Mouse (Mus musculus) liver, embryonic 14.5 days (tissue): ENCODE measurements around the gene Syne3. TPM values are rescaled to one million over a fixed set of nuclear protein-coding genes. Genes with fewer than 3 reads are reported as not detected.

Source experiments
- ATAC-seq: fragments of 200-750 bp; cut with Nextera tagmentation; 2 replicates; pipeline ENCODE4 v1.8.0; 2017; ENCODE audit warnings: moderate number of reproducible peaks, mild to moderate bottlenecking, moderate library complexity; ENCODE audit not compliant: insufficient read depth
- DNase-seq, 3 experiments: peaks; one replicate each; pipeline ENCODE4 v3.0.0-alpha.2; 2012 to 2013; ENCODE audit warnings: low read depth in 3 of 3, low spot score in 3 of 3
- H3K27ac ChIP-seq: fragments of 300-500 bp; sonication (generic); 2 replicates; pipeline ENCODE4 v1.5.1; 2014; ENCODE audit warnings: moderate library complexity, mild to moderate bottlenecking, control low read depth, inconsistent platforms
- H3K27me3 ChIP-seq: fragments of 300-500 bp; sonication (generic); 2 replicates; pipeline ENCODE4 v1.6.1; 2014; ENCODE audit warnings: mild to moderate bottlenecking, low read length, moderate library complexity; ENCODE audit not compliant: control insufficient read depth, insufficient read depth
- H3K36me3 ChIP-seq: fragments of 300-500 bp; sonication (generic); replicated peaks from 2 replicates; pipeline ENCODE4 v1.6.1; 2014; ENCODE audit warnings: low read depth; ENCODE audit not compliant: control insufficient read depth, insufficient read depth
- H3K4me1 ChIP-seq, 2 experiments: fragments of 200-500 bp in 1 of 2; fragments of 300-500 bp in 1 of 2; sonication (generic) in 1 of 2; replicated peaks; 2 replicates each; pipeline ENCODE4 v1.6.1; 2012 to 2014; ENCODE audit warnings: antibody characterized with exemption in 1 of 2, inconsistent platforms in 1 of 2, low read length in 1 of 2; ENCODE audit not compliant: control insufficient read depth in 2 of 2, insufficient read depth in 2 of 2
- H3K4me2 ChIP-seq: fragments of 300-500 bp; sonication (generic); 2 replicates; pipeline ENCODE4 v1.6.1; 2014; ENCODE audit warnings: low read depth, mild to moderate bottlenecking, control low read depth, moderate library complexity
- H3K4me3 ChIP-seq, 2 experiments: fragments of 200-500 bp in 1 of 2; fragments of 300-500 bp in 1 of 2; sonication (generic) in 1 of 2; 2 replicates each; pipeline ENCODE4 v1.5.1; 2012 to 2014; ENCODE audit warnings: low read depth in 2 of 2, low read length in 2 of 2, mild to moderate bottlenecking in 2 of 2, control low read depth in 1 of 2, inconsistent platforms in 1 of 2, moderate library complexity in 1 of 2; ENCODE audit not compliant: insufficient read depth in 1 of 2
- H3K9ac ChIP-seq: fragments of 300-500 bp; sonication (generic); replicated peaks from 2 replicates; pipeline ENCODE4 v1.6.1; 2014; ENCODE audit warnings: mild to moderate bottlenecking, control low read depth, moderate library complexity
- H3K9me3 ChIP-seq: fragments of 300-500 bp; sonication (generic); 2 replicates; pipeline ENCODE4 v1.6.1; 2016; ENCODE audit warnings: low read length, mixed read lengths; ENCODE audit not compliant: control insufficient read depth
- CTCF ChIP-seq: IDR thresholded peaks from 2 replicates; pipeline ENCODE4 v1.5.1; 2016; ENCODE audit warnings: antibody characterized with exemption, low read depth, control low read depth
- EP300 ChIP-seq: IDR thresholded peaks from 2 replicates; pipeline ENCODE4 v1.6.1; 2016; ENCODE audit warnings: antibody characterized with exemption, low read depth
- WGBS: fragments of 180-500 bp; shearing (Covaris S2); extraction: QIAGEN DNeasy Blood & Tissue Kit; methylation state at CpG from one replicate; pipeline ENCODE4 v1.1.7; 2014; ENCODE audit not compliant: insufficient replicate concordance; 5-methylcytosine and 5-hydroxymethylcytosine counted together
- polyA plus RNA-seq, 2 experiments: library from polyadenylated mRNA; depleted of rRNA in 1 of 2; stranded (reverse) in 1 of 2; unstranded in 1 of 2; fragments of >200 nt; fragmentation: Nextera tagmentation in 1 of 2; extraction: Ambion mirVana in 1 of 2; gene quantifications; 2 replicates each; pipeline versions ENCODE4 v1.2.1 to v1.2.3; 2012 to 2014

Gene Syne3
- polyA plus RNA-seq, 2 experiments = 1.6 to 2.2 TPM

DNA sequence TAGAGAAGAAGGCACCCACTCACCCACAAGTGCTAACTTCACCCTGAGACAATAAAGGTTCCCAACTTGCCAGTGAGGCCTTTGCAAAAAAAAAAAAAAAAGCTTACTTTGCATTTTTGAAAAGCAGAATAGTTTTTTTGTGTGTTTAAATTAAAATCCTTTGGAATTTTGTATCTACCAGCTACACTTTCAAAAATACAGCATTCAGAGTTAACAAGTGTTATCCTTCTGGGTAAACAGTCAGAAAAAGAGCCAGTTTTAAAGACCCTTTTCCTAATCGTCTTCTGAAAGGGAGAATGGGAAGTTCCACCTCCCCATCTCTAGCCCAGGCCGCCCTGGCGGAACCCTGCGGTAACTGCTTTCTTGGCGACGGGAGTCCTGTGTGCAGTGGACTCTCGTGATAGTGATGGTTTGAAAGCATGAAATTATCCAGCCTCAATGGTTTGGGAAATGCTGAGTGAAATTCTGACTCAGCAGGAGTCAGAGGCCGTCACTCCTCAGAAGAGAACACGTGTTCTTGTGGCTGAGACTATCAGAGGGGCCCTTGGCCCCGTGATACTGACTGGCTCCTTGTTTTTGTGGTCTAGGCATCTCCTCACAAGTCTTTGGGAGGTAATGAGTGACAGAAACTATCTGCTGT, 16.5 kb upstream of the Syne3 start:
- 14% methylated on average over 10 of the region's 10 CpGs for WGBS
- no peaks in the 10 kb centered on the region for H3K27me3 ChIP-seq
- peaks cover 22% of the 10 kb centered on the region for H3K36me3 ChIP-seq
- H3K9ac ChIP-seq = peak overlapping the region; percentile 74
- peak overlapping the region; percentile 57 for H3K4me2 ChIP-seq
- peak overlapping the region; percentile 20 to 22; a peak in 3 of 4 replicates for H3K4me3 ChIP-seq
- peak; percentile 50 for ATAC-seq
- H3K27ac ChIP-seq = peak overlapping the region; percentile 95
- H3K9me3 ChIP-seq = peaks cover 6% of the 10 kb centered on the region
- peak in 2 of 3 experiments; percentile 75 to 77 for DNase-seq
- H3K4me1 ChIP-seq = peaks cover 49 to 51% of the 10 kb centered on the region in 2 experiments
- peak; percentile 73 for TF ChIP-seq CTCF
- TF ChIP-seq EP300 = no peak

DNA sequence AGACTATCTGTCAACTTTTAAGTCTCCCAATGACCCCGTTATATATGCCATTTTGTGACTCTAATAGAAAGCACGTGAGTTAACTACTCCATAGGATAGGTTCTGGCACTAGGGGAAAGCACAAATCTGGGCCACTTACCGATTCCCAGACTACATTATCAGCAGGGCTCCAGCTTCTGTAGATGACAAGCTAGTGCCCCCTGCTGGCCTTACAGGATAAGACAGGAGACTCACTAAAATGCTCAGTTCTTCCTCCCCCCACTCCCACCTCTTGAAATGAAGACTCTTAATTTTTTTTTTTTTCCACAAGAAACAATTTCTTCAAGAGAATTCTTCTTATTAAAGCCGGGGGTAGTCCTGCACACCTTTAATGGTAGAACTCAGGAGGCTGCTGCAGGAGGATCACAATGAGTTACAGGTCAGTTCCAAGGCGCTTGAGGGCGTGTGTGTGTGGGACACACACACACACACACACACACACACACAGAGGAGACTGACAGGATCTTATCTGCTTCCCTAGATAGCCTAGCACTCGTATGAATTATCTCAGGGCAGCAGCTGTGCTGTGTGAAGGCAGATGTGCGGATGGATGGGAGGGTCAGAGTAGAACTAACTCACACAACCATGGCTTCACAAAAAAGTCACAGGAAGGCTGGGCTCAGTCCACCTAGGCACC, 15.8 kb upstream of the Syne3 start:
- H3K4me2 ChIP-seq = peak overlapping the region; percentile 57
- H3K4me3 ChIP-seq = peak overlapping the region; percentile 20 to 22; a peak in 3 of 4 replicates
- H3K27me3 ChIP-seq = no peaks in the 10 kb centered on the region
- peak; percentile 83 for ATAC-seq
- H3K27ac ChIP-seq = peak overlapping the region; percentile 95
- DNase-seq = peak; percentile 85 to 88 (median 87)
- WGBS = 20% methylated on average over 8 of the region's 8 CpGs
- H3K36me3 ChIP-seq = peaks cover 20% of the 10 kb centered on the region
- H3K4me1 ChIP-seq = peaks cover 46 to 55% of the 10 kb centered on the region in 2 experiments
- H3K9ac ChIP-seq = peak overlapping the region; percentile 74
- H3K9me3 ChIP-seq = peaks cover 6% of the 10 kb centered on the region
- TF ChIP-seq CTCF (peak; percentile 88), EP300 (no peak)

DNA sequence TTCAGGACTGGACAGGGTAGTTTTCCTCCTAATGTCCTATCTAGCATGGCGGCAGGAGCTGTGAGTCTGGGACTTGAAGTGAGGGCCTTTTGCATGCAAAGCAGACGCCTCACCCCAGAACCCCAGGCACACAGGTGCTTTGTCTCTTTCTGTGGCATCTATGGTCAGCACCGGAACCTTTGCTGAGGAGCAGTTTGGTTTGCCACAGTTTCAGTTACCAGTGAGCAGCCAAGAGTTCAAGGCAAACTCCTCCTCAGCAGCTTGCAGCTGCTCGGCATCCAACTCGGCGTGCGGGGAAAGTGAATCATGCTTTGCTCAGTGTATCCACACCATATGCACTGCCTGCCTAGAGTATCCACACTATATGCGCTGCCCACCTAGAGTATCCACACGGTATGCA, 13.2 kb upstream of the Syne3 start:
- no peak for ATAC-seq
- no peak overlapping the region for H3K4me2 ChIP-seq
- TF ChIP-seq EP300 (no peak), CTCF (no peak)
- no peak overlapping the region for H3K9ac ChIP-seq
- H3K27me3 ChIP-seq = no peaks in the 10 kb centered on the region
- no peak overlapping the region for H3K27ac ChIP-seq
- no peak overlapping the region for H3K4me3 ChIP-seq
- peaks cover 6% of the 10 kb centered on the region for H3K9me3 ChIP-seq
- H3K4me1 ChIP-seq = peaks cover 44 to 60% of the 10 kb centered on the region in 2 experiments
- 89% methylated on average over 9 of the region's 9 CpGs for WGBS
- DNase-seq = no peak
- H3K36me3 ChIP-seq = peaks cover 4% of the 10 kb centered on the region; the same call in 1 of the 2 replicates

DNA sequence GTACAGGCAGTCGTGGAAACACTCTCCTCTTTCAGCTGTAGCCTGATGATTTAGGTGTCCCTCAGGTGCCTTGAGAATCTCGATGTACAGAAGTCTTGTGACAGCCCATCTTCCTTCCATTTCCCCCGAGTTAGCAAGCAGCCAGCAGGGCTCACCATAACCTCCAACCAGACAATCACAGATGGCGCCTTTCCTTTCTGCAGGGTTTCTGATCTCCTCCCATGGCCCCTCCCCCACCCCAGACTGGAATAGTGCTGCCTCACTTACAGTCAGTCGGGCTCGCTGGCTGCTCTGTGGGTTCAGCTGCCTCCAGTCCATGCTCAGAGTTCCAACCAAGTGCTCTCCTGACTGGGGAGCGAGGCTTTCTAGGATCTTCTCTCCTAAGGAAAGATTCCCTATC, 12.5 kb upstream of the Syne3 start:
- Histone ChIP-seq H3K9me3 (peaks cover 6% of the 10 kb centered on the region), H3K9ac (peak overlapping the region; percentile 43; the same call in 1 of the 2 replicates), H3K36me3 (peaks cover 4% of the 10 kb centered on the region; the same call in 1 of the 2 replicates), H3K4me3 (no peak overlapping the region), H3K4me1 (peaks cover 45 to 60% of the 10 kb centered on the region in 2 experiments), H3K27ac (peak overlapping the region; percentile 56), H3K27me3 (no peaks in the 10 kb centered on the region), H3K4me2 (peak overlapping the region; percentile 46)
- DNase-seq = no peak
- 14% methylated on average over 7 of the region's 7 CpGs for WGBS
- no peak for ATAC-seq
- TF ChIP-seq EP300 = no peak
- TF ChIP-seq CTCF = no peak

DNA sequence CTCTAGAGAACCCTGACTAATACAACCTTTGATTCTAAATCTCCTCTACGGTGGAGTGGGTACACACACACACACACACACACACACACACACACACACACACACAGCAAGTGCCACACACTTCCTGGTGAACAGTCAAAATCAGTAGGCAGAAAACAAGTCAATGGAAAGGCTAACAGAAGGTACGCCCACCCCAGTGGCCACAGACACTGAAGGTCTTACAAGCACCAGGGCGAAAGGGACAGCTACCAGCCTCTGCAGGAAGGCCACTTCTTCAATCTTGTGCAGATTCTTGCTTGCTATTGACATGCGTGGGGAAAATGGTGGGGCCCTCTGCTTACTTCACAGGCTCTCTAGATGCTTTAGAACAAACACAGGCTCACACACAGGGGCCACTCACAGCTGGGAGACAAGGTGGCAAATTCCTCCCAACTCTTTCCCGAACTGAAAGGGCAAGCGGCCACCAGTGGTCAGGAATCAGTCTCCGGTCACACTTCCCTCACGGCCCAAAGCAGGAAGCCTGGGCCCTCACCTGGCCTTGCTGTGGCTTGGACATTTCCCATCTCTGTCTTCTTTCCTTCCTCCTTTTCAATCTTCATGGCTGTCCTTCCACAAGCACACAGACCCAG, 11.9 kb upstream of the Syne3 start:
- Histone ChIP-seq H3K9me3 (peaks cover 6% of the 10 kb centered on the region), H3K27me3 (no peaks in the 10 kb centered on the region), H3K27ac (peak overlapping the region; percentile 56), H3K9ac (peak overlapping the region; percentile 43), H3K36me3 (peaks cover 4% of the 10 kb centered on the region; the same call in 1 of the 2 replicates), H3K4me2 (peak overlapping the region; percentile 46), H3K4me3 (no peak overlapping the region), H3K4me1 (peaks cover 48 to 66% of the 10 kb centered on the region in 2 experiments)
- 53% methylated on average over 8 of the region's 8 CpGs for WGBS
- ATAC-seq = no peak
- TF ChIP-seq CTCF = no peak
- TF ChIP-seq EP300 = no peak
- DNase-seq = no peak
